Mouse (Mus musculus) liver, embryonic 14.5 days (tissue): Measurements from ENCODE around the gene Akr1d1. TPM values are rescaled to one million over a fixed set of nuclear protein-coding genes. Genes with fewer than 3 reads are reported as not detected.

Experiments used
- ATAC-seq: fragments of 200-750 bp; cut with Nextera tagmentation; 2 replicates; pipeline ENCODE4 v1.8.0; 2017; ENCODE audit warnings: moderate number of reproducible peaks, mild to moderate bottlenecking, moderate library complexity; ENCODE audit not compliant: insufficient read depth
- DNase-seq, 3 experiments: peaks; one replicate each; pipeline ENCODE4 v3.0.0-alpha.2; 2012 to 2013; ENCODE audit warnings: low read depth in 3 of 3, low spot score in 3 of 3
- H3K27ac ChIP-seq: fragments of 300-500 bp; sonication (generic); 2 replicates; pipeline ENCODE4 v1.5.1; 2014; ENCODE audit warnings: moderate library complexity, mild to moderate bottlenecking, control low read depth, inconsistent platforms
- H3K27me3 ChIP-seq: fragments of 300-500 bp; sonication (generic); 2 replicates; pipeline ENCODE4 v1.6.1; 2014; ENCODE audit warnings: mild to moderate bottlenecking, low read length, moderate library complexity; ENCODE audit not compliant: control insufficient read depth, insufficient read depth
- H3K36me3 ChIP-seq: fragments of 300-500 bp; sonication (generic); replicated peaks from 2 replicates; pipeline ENCODE4 v1.6.1; 2014; ENCODE audit warnings: low read depth; ENCODE audit not compliant: control insufficient read depth, insufficient read depth
- H3K4me1 ChIP-seq, 2 experiments: fragments of 200-500 bp in 1 of 2; fragments of 300-500 bp in 1 of 2; sonication (generic) in 1 of 2; replicated peaks; 2 replicates each; pipeline ENCODE4 v1.6.1; 2012 to 2014; ENCODE audit warnings: antibody characterized with exemption in 1 of 2, inconsistent platforms in 1 of 2, low read length in 1 of 2; ENCODE audit not compliant: control insufficient read depth in 2 of 2, insufficient read depth in 2 of 2
- H3K4me2 ChIP-seq: fragments of 300-500 bp; sonication (generic); 2 replicates; pipeline ENCODE4 v1.6.1; 2014; ENCODE audit warnings: low read depth, mild to moderate bottlenecking, control low read depth, moderate library complexity
- H3K4me3 ChIP-seq, 2 experiments: fragments of 200-500 bp in 1 of 2; fragments of 300-500 bp in 1 of 2; sonication (generic) in 1 of 2; 2 replicates each; pipeline ENCODE4 v1.5.1; 2012 to 2014; ENCODE audit warnings: low read depth in 2 of 2, low read length in 2 of 2, mild to moderate bottlenecking in 2 of 2, control low read depth in 1 of 2, inconsistent platforms in 1 of 2, moderate library complexity in 1 of 2; ENCODE audit not compliant: insufficient read depth in 1 of 2
- H3K9ac ChIP-seq: fragments of 300-500 bp; sonication (generic); replicated peaks from 2 replicates; pipeline ENCODE4 v1.6.1; 2014; ENCODE audit warnings: mild to moderate bottlenecking, control low read depth, moderate library complexity
- H3K9me3 ChIP-seq: fragments of 300-500 bp; sonication (generic); 2 replicates; pipeline ENCODE4 v1.6.1; 2016; ENCODE audit warnings: low read length, mixed read lengths; ENCODE audit not compliant: control insufficient read depth
- CTCF ChIP-seq: IDR thresholded peaks from 2 replicates; pipeline ENCODE4 v1.5.1; 2016; ENCODE audit warnings: antibody characterized with exemption, low read depth, control low read depth
- EP300 ChIP-seq: IDR thresholded peaks from 2 replicates; pipeline ENCODE4 v1.6.1; 2016; ENCODE audit warnings: antibody characterized with exemption, low read depth
- WGBS: fragments of 180-500 bp; shearing (Covaris S2); extraction: QIAGEN DNeasy Blood & Tissue Kit; methylation state at CpG from one replicate; pipeline ENCODE4 v1.1.7; 2014; ENCODE audit not compliant: insufficient replicate concordance; 5-methylcytosine and 5-hydroxymethylcytosine counted together
- polyA plus RNA-seq, 2 experiments: library from polyadenylated mRNA; depleted of rRNA in 1 of 2; stranded (reverse) in 1 of 2; unstranded in 1 of 2; fragments of >200 nt; fragmentation: Nextera tagmentation in 1 of 2; extraction: Ambion mirVana in 1 of 2; gene quantifications; 2 replicates each; pipeline versions ENCODE4 v1.2.1 to v1.2.3; 2012 to 2014

Akr1d1 gene
- polyA plus RNA-seq (2012; rRNA removed) (1.4 and 1.7 TPM in 2 replicates), polyA plus RNA-seq (2014; fragmentation: Nextera tagmentation; extraction: Ambion mirVana) (2.5 and 2.6 TPM in 2 replicates)

- Histone ChIP-seq H3K4me1 (no peaks in the 10 kb centered on the region), H3K9me3 (no peaks in the 10 kb centered on the region), H3K27me3 (no peaks in the 10 kb centered on the region), H3K4me3 (no peak within 1 kb of the TSS), H3K27ac (no peak within 1 kb of the TSS), H3K9ac (no peak within 1 kb of the TSS), H3K4me2 (no peak within 1 kb of the TSS), H3K36me3 (no peaks in the 10 kb centered on the region)
- 82% methylated on average over 4 of the region's 4 CpGs for WGBS
- TF ChIP-seq EP300 = no peak
- no peak for TF ChIP-seq CTCF
- ATAC-seq = no peak
- DNase-seq = no peak
Measured at GRCm38 (mm10) chr6:37529940-37530339, at the start of gene Akr1d1. TSS of gene Akr1d1 (plus strand) at chr6:37530173.

- DNase-seq = no peak
- Histone ChIP-seq H3K27ac (no peak overlapping the region), H3K9me3 (no peaks in the 10 kb centered on the region), H3K4me1 (peaks cover 2 to 7% of the 10 kb centered on the region in 2 experiments; a peak in 3 of 4 replicates), H3K36me3 (no peaks in the 10 kb centered on the region), H3K4me3 (no peak overlapping the region), H3K4me2 (no peak overlapping the region), H3K27me3 (no peaks in the 10 kb centered on the region), H3K9ac (no peak overlapping the region)
- TF ChIP-seq CTCF (no peak), EP300 (no peak)
- 60% methylated on average over 3 of the region's 3 CpGs for WGBS
- no peak for ATAC-seq
Measured at GRCm38 (mm10) chr6:37481147-37481546, 48.8 kb upstream of the Akr1d1 start.

GRCm38 (mm10) chr6:37483262-37483661 is 46.7 kb upstream of the Akr1d1 start:
- H3K36me3 ChIP-seq = no peaks in the 10 kb centered on the region
- H3K4me2 ChIP-seq = no peak overlapping the region; the same call in 1 of the 2 replicates
- ATAC-seq = peak; percentile 53; the same call in 1 of the 2 replicates
- H3K4me1 ChIP-seq = peaks cover 2 to 7% of the 10 kb centered on the region in 2 experiments; a peak in 3 of 4 replicates
- no peak overlapping the region for H3K27ac ChIP-seq
- DNase-seq = peak; percentile 10 to 43 (median 12)
- TF ChIP-seq EP300 (peak; percentile 51), CTCF (no peak)
- no peaks in the 10 kb centered on the region for H3K27me3 ChIP-seq
- no peak overlapping the region for H3K9ac ChIP-seq
- WGBS = 13% methylated on average over 5 of the region's 5 CpGs
- H3K4me3 ChIP-seq = no peak overlapping the region
- no peaks in the 10 kb centered on the region for H3K9me3 ChIP-seq

- H3K9me3 ChIP-seq = no peaks in the 10 kb centered on the region
- no peak for DNase-seq
- H3K4me3 ChIP-seq = no peak overlapping the region
- ATAC-seq = no peak
- peaks cover 0 to 4% of the 10 kb centered on the region in 2 experiments; a peak in 2 of 4 replicates for H3K4me1 ChIP-seq
- 19% methylated on average over 1 of the region's 1 CpGs for WGBS
- H3K27ac ChIP-seq = no peak overlapping the region
- TF ChIP-seq EP300 (no peak), CTCF (no peak)
- H3K36me3 ChIP-seq = no peaks in the 10 kb centered on the region
- no peak overlapping the region for H3K9ac ChIP-seq
- no peaks in the 10 kb centered on the region for H3K27me3 ChIP-seq
- H3K4me2 ChIP-seq = no peak overlapping the region
Measured at GRCm38 (mm10) chr6:37484588-37485070, 45.3 kb upstream of the Akr1d1 start.

GRCm38 (mm10) chr6:37486502-37486901 is 43.5 kb upstream of the Akr1d1 start:
- Histone ChIP-seq H3K9ac (no peak overlapping the region), H3K4me2 (no peak overlapping the region), H3K27ac (no peak overlapping the region), H3K9me3 (no peaks in the 10 kb centered on the region), H3K4me3 (no peak overlapping the region), H3K36me3 (no peaks in the 10 kb centered on the region), H3K4me1 (peaks cover 0 to 4% of the 10 kb centered on the region in 2 experiments; a peak in 2 of 4 replicates), H3K27me3 (no peaks in the 10 kb centered on the region)
- ATAC-seq = no peak
- TF ChIP-seq CTCF = no peak
- TF ChIP-seq EP300 = no peak
- DNase-seq = no peak
- WGBS = 57% methylated on average over 4 of the region's 4 CpGs
